Mouse (Mus musculus) left cerebral cortex, adult 11 months (tissue): ENCODE measurements at regions not wholly inside any gene's neighbourhood (a gene's known extent, or its start where the extent isn't known, plus 50 kb on each side); places are given as distances from the start of the nearest gene placed in this dataset.

Experiments used
- DNase-seq: peaks from one replicate; pipeline ENCODE4 v3.0.0; 2022; ENCODE audit warnings: low spot score

- DNase-seq = no peak
These were observed 327.8 kb upstream of the Robo2 start for GRCm38 (mm10) chr16:74739194-74740135.

GRCm38 (mm10) chr16:74732940-74733776, 321.5 kb upstream of the Robo2 start:
- no peak for DNase-seq

- no peak for DNase-seq
These were observed 318.7 kb upstream of the Robo2 start for GRCm38 (mm10) chr16:74730169-74730794.

- DNase-seq = no peak
These were observed 311.6 kb upstream of the Robo2 start for GRCm38 (mm10) chr16:74723217-74723616.

GRCm38 (mm10) chr16:74718154-74718553, 306.5 kb upstream of the Robo2 start:
- no peak for DNase-seq

GRCm38 (mm10) chr16:74717622-74718021, 306.0 kb upstream of the Robo2 start:
- no peak for DNase-seq

- DNase-seq = no peak
These were observed 303.3 kb upstream of the Robo2 start for GRCm38 (mm10) chr16:74714950-74715349.

GRCm38 (mm10) chr16:74712515-74712914, 300.9 kb upstream of the Robo2 start:
- DNase-seq = no peak

GRCm38 (mm10) chr16:74702067-74702466, 290.4 kb upstream of the Robo2 start:
- no peak for DNase-seq

GRCm38 (mm10) chr16:74683371-74683770, 271.7 kb upstream of the Robo2 start:
- no peak for DNase-seq

- no peak for DNase-seq
These were observed 264.0 kb upstream of the Robo2 start for GRCm38 (mm10) chr16:74675586-74675985.

- no peak for DNase-seq
These were observed 259.8 kb upstream of the Robo2 start for GRCm38 (mm10) chr16:74671466-74671865.

- no peak for DNase-seq
These were observed 252.7 kb upstream of the Robo2 start for GRCm38 (mm10) chr16:74664337-74664736.

- no peak for DNase-seq
These were observed 239.6 kb upstream of the Robo2 start for GRCm38 (mm10) chr16:74651244-74651643.

- no peak for DNase-seq
These were observed 237.6 kb upstream of the Robo2 start for GRCm38 (mm10) chr16:74649207-74649606.

GRCm38 (mm10) chr16:74648384-74648783, 236.8 kb upstream of the Robo2 start:
- DNase-seq = no peak

- no peak for DNase-seq
These were observed 233.2 kb upstream of the Robo2 start for GRCm38 (mm10) chr16:74644750-74645366.

- no peak for DNase-seq
These were observed 228.2 kb upstream of the Robo2 start for GRCm38 (mm10) chr16:74639805-74640204.

- DNase-seq = no peak
These were observed 226.0 kb upstream of the Robo2 start for GRCm38 (mm10) chr16:74637638-74638037.

GRCm38 (mm10) chr16:74625783-74626182, 214.2 kb upstream of the Robo2 start:
- no peak for DNase-seq

GRCm38 (mm10) chr16:74612072-74612471, 200.4 kb upstream of the Robo2 start:
- DNase-seq = no peak

GRCm38 (mm10) chr16:74609564-74609963, 197.9 kb upstream of the Robo2 start:
- no peak for DNase-seq
